Mouse (Mus musculus): ENCODE data around the gene Racgap1.

GRCm38 (mm10) chr15:99599245-99600070 is 52.0 kb downstream of the Racgap1 start:
- TF ChIP-seq EP300 (IDR thresholded peaks at IDR 0.05) (no peak), CTCF (IDR thresholded peaks at IDR 0.05) (no peak)

Data from lung, postnatal 0 days (tissue).